Mouse (Mus musculus): Measurements from ENCODE around the gene Sbk3.

DNA sequence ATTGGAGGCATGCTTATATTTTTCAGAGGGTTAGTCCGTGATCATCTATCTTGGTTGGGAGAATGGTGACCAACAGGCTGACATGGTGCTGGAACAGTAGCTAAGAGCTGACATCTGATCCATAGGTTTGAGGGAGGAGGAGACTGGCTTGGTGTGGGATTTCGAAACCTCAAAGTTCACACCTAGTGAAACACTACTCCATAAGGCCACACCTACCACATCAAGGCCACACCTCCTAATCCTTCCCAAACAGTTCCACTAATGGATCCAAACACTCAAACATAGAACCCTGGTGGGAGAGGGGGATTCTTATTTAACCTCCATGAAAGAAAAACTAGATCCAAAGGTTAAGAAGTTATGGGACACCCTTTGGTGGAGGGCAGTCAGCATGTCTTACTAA, 46.0 kb upstream of the Sbk3 start:
- no peak for TF ChIP-seq CTCF (IDR thresholded peaks at IDR 0.05; ENCODE audit: low read depth)
- no peak for TF ChIP-seq EP300 (IDR thresholded peaks at IDR 0.05; ENCODE audit: low read depth)

Measured in heart, postnatal 0 days (tissue).